Mouse (Mus musculus) liver, embryonic 15.5 days (tissue): ENCODE data around the gene Naaladl2. TPM values are rescaled to one million over a fixed set of nuclear protein-coding genes. Genes with fewer than 3 reads are reported as not detected.

Experiments
- ATAC-seq: fragments of 200-750 bp; cut with Nextera tagmentation; 2 replicates; pipeline ENCODE4 v1.8.0; 2017; ENCODE audit warnings: moderate number of reproducible peaks, mild to moderate bottlenecking, moderate library complexity; ENCODE audit not compliant: insufficient read depth
- H3K27ac ChIP-seq: fragments of 300-500 bp; sonication (generic); replicated peaks from 2 replicates; pipeline ENCODE4 v1.5.1; 2015; ENCODE audit warnings: mild to moderate bottlenecking, inconsistent platforms
- H3K27me3 ChIP-seq: fragments of 300-500 bp; sonication (generic); 2 replicates; pipeline ENCODE4 v1.6.1; 2015; ENCODE audit warnings: mild to moderate bottlenecking, inconsistent platforms
- H3K36me3 ChIP-seq: fragments of 300-500 bp; sonication (generic); replicated peaks from 2 replicates; pipeline ENCODE4 v1.6.1; 2015; ENCODE audit warnings: moderate library complexity, mild to moderate bottlenecking, inconsistent platforms
- H3K4me1 ChIP-seq: fragments of 300-500 bp; sonication (generic); replicated peaks from 2 replicates; pipeline ENCODE4 v1.6.1; 2015; ENCODE audit warnings: inconsistent platforms
- H3K4me2 ChIP-seq: fragments of 300-500 bp; sonication (generic); 2 replicates; pipeline ENCODE4 v1.6.1; 2015; ENCODE audit warnings: moderate library complexity, mild to moderate bottlenecking, inconsistent platforms
- H3K4me3 ChIP-seq: fragments of 300-500 bp; sonication (generic); replicated peaks from 2 replicates; pipeline ENCODE4 v1.5.1; 2015; ENCODE audit warnings: mild to moderate bottlenecking, inconsistent platforms
- H3K9ac ChIP-seq: fragments of 300-500 bp; sonication (generic); 2 replicates; pipeline ENCODE4 v1.6.1; 2015; ENCODE audit warnings: moderate library complexity, mild to moderate bottlenecking, inconsistent platforms
- H3K9me3 ChIP-seq: fragments of 300-500 bp; sonication (generic); replicated peaks from 2 replicates; pipeline ENCODE4 v1.6.1; 2016; ENCODE audit warnings: inconsistent platforms
- WGBS: fragments of 180-500 bp; shearing (Covaris S2); methylation state at CpG from one replicate; pipeline ENCODE4 v1.1.7; 2015; ENCODE audit warnings: mixed read lengths; ENCODE audit not compliant: insufficient replicate concordance; 5-methylcytosine and 5-hydroxymethylcytosine counted together
- polyA plus RNA-seq: library from polyadenylated mRNA; unstranded; fragments of >200 nt; fragmentation: Nextera tagmentation; extraction: Ambion mirVana; gene quantifications from 2 replicates; pipeline ENCODE4 v1.2.1, GENCODE M21; 2015

Naaladl2 gene
- polyA plus RNA-seq, 1 experiment from 2014 or later, result 0.22 TPM

GRCm38 (mm10) chr3:24782784-24783461 is 361.1 kb downstream of the Naaladl2 start:
- H3K4me3 ChIP-seq, result peak overlapping the region; percentile 32
- H3K36me3 ChIP-seq, result no peaks in the 10 kb centered on the region
- H3K27me3 ChIP-seq, result no peaks in the 10 kb centered on the region
- peak overlapping the region; percentile 14; the same call in 1 of the 2 replicates for H3K27ac ChIP-seq
- no peaks in the 10 kb centered on the region for H3K4me1 ChIP-seq
- no peaks in the 10 kb centered on the region for H3K9me3 ChIP-seq
- WGBS, result 42% methylated on average over 10 of the region's 10 CpGs
- peak overlapping the region; percentile 43 for H3K4me2 ChIP-seq
- peak; percentile 31 for ATAC-seq
- no peak overlapping the region for H3K9ac ChIP-seq

DNA sequence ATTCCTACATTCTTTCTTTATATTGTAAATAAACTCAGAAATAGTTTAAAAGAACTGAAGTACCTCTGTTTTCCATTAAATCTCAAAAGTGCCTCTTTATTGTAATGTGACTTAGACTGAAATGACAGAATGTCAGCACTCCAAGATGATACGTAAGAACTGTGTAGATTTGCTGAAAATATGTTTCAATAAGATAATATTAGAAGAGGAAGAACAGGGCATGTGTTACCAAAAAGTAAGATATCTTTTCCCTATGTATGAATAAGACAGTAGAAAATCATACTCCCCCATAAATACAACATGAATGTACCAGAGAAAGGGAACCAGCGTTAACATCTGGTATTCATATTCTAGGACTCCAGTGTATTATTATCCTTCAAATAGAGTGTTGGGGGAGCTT is 362.4 kb downstream of the Naaladl2 start:
- 70% methylated on average over 2 of the region's 2 CpGs for WGBS
- Histone ChIP-seq H3K9me3 (no peaks in the 10 kb centered on the region), H3K4me3 (no peak overlapping the region), H3K4me1 (no peaks in the 10 kb centered on the region), H3K27me3 (no peaks in the 10 kb centered on the region), H3K4me2 (no peak overlapping the region), H3K27ac (no peak overlapping the region), H3K36me3 (no peaks in the 10 kb centered on the region), H3K9ac (no peak overlapping the region)
- ATAC-seq, result no peak

GRCm38 (mm10) chr3:24778416-24778815 is 365.6 kb downstream of the Naaladl2 start:
- no peak overlapping the region for H3K4me3 ChIP-seq
- H3K4me2 ChIP-seq, result no peak overlapping the region
- H3K27ac ChIP-seq, result no peak overlapping the region
- H3K4me1 ChIP-seq, result no peaks in the 10 kb centered on the region
- H3K9ac ChIP-seq, result no peak overlapping the region
- H3K9me3 ChIP-seq, result no peaks in the 10 kb centered on the region
- no peaks in the 10 kb centered on the region for H3K27me3 ChIP-seq
- H3K36me3 ChIP-seq, result no peaks in the 10 kb centered on the region
- no peak for ATAC-seq

DNA sequence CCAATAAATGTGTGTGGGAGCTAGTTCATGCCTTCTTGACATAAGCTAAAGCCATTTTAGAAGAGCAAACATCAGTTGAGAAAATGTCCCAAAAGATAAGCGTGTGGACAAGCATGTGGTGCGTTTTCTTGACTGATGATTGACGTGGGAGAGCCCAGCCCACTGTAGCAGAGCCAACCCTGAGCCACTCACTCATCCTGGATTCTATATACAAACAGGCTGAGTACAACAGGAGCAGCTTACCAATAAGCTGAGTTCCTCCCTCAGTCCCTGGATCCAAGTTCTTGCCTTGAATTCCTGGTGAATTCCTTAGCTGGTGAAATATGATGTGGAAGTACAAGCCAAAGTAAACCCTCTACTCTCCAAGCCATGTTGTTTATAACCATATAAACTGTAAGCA is 395.0 kb downstream of the Naaladl2 start:
- ATAC-seq, result no peak
- 59% methylated on average over 3 of the region's 3 CpGs for WGBS
- Histone ChIP-seq H3K27me3 (no peaks in the 10 kb centered on the region), H3K36me3 (no peaks in the 10 kb centered on the region), H3K9me3 (no peaks in the 10 kb centered on the region), H3K9ac (no peak overlapping the region), H3K27ac (no peak overlapping the region), H3K4me2 (no peak overlapping the region), H3K4me3 (no peak overlapping the region), H3K4me1 (no peaks in the 10 kb centered on the region)

DNA sequence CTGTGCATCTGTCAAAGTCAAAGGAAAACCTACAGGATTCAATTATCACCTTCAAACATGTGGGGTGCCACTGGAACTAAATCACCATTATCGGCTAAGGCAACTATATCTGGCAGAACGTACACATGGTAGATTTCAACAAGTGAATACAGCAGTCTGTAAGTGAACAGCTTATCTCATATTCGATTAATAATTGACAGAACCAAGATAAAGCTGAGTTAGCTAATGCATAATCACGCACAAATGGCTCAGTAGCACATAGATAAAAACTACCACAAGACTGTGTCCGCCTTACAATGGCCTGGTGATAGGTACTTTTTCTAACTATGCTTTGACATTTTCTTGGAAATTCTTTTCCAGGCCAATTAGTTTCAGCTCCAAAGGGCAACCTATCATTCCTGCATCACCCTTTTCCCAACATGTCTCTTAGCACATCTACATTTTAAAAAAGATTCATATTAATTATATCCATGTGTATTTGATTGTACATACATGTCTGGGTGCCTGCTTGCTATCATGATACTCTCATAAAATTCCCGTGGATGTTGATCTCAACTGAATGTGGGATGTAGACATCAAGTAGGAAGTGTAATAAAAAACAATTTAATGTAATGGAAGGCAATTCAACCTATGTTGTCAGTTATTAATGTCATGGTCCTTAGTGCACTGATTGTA is 396.7 kb downstream of the Naaladl2 start:
- no peaks in the 10 kb centered on the region for H3K27me3 ChIP-seq
- H3K4me3 ChIP-seq, result no peak overlapping the region
- H3K36me3 ChIP-seq, result no peaks in the 10 kb centered on the region
- no peaks in the 10 kb centered on the region for H3K9me3 ChIP-seq
- H3K4me2 ChIP-seq, result no peak overlapping the region
- ATAC-seq, result no peak
- H3K27ac ChIP-seq, result no peak overlapping the region
- 48% methylated on average over 6 of the region's 6 CpGs for WGBS
- H3K9ac ChIP-seq, result no peak overlapping the region
- H3K4me1 ChIP-seq, result no peaks in the 10 kb centered on the region

- no peak for ATAC-seq
- Histone ChIP-seq H3K27ac (no peak overlapping the region), H3K9me3 (no peaks in the 10 kb centered on the region), H3K4me2 (no peak overlapping the region), H3K4me1 (no peaks in the 10 kb centered on the region), H3K27me3 (no peaks in the 10 kb centered on the region), H3K9ac (no peak overlapping the region), H3K36me3 (no peaks in the 10 kb centered on the region), H3K4me3 (no peak overlapping the region)
- 61% methylated on average over 3 of the region's 3 CpGs for WGBS
Measured at GRCm38 (mm10) chr3:24743946-24744345, 400.1 kb downstream of the Naaladl2 start.

DNA sequence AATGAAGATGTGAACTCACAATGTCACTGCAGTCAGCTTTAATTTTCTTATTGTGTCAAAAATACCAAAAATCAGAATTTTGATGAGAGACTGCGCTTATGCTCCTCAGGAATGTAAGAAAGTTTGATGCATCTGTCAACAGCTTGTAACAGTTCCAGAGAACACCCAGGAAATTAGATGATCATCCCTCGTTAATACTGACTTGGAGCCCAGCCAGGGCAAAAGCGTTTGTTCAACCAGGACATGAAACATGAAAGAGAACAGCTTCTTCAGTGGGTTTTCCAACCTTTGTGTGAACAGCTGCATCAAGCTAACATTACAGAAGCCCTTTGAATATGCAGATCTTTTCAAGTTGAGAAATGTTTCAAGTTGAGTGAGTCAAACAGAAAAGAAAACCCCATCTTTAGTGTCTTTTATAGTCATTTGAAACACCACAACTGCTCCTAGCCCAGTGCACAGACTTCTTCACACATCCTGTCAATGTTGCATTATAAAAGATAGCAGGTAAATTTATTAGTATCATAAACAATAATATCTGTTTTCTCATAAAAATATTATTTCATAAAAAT is 424.8 kb downstream of the Naaladl2 start:
- WGBS, result 46% methylated on average over 3 of the region's 3 CpGs
- Histone ChIP-seq H3K4me2 (no peak overlapping the region), H3K27ac (no peak overlapping the region), H3K36me3 (no peaks in the 10 kb centered on the region), H3K4me1 (no peaks in the 10 kb centered on the region), H3K9ac (no peak overlapping the region), H3K9me3 (no peaks in the 10 kb centered on the region), H3K4me3 (no peak overlapping the region), H3K27me3 (no peaks in the 10 kb centered on the region)
- ATAC-seq, result no peak

GRCm38 (mm10) chr3:24714770-24715169 is 429.3 kb downstream of the Naaladl2 start:
- no peak for ATAC-seq
- 46% methylated on average over 3 of the region's 3 CpGs for WGBS
- H3K27ac ChIP-seq, result no peak overlapping the region
- H3K36me3 ChIP-seq, result no peaks in the 10 kb centered on the region
- H3K4me1 ChIP-seq, result no peaks in the 10 kb centered on the region
- H3K27me3 ChIP-seq, result no peaks in the 10 kb centered on the region
- no peak overlapping the region for H3K9ac ChIP-seq
- no peaks in the 10 kb centered on the region for H3K9me3 ChIP-seq
- no peak overlapping the region for H3K4me3 ChIP-seq
- no peak overlapping the region for H3K4me2 ChIP-seq

DNA sequence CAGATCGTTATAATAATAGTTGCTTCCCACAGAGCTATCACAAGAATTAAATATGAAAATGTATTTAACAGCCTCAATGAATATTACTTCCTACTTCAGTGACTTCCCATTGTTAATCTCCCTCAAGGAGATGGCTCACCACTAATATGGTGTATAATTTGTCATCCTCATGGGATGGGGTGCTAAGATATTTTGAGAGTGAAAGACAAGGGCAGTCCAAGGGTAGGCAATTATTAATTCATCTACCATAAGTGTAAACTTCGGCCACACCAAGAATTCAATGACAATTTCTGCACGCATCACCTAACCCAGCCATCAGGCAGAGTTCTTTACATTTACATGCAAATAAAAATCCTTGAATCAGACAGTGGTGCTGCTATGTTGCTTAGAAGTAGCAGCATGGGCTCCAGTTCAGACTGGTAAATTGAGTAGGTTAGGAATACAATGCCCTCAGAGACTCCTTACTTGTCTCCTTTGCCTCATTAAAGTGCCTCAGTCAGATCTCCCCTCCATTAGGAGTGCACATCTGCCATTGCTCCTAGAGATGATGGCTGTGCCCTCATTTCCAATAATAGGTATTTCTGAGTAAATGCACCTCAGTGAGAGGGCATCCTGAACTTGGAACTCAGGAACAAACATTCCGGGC is 438.2 kb downstream of the Naaladl2 start:
- no peak for ATAC-seq

DNA sequence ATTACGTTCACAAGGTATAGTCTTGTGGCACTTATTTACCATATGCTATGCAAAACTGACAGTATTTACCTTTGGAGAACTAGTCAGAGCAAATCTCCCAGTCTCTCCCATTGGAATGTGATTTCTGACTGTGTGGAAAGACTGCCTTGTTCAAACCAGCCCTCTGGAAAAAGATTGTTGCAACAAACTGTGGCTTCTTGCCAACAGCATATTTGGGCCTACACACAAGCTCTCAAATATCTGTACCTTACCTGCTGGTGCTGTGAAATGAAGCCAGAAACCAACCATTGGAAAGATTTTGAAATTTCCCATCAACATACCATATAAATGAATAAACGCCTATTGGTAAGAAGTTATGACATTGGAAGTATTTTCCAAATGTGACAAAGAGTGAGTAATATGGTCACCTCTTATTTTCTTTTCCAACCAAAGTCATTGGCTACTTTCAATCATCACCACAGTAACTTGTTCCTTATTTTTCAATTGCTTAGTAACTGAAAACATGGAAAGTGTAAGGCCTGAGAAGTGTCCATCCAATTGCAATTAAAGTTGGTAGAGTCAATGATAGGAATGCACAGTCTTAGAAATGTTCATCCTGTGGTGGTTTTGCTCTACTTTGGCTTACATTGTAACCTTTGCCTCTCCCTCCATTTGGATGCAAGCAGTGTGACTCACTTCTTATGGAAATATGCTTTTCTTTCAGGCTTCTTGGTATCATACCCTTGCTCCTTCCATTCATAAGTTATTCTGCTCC is 453.7 kb downstream of the Naaladl2 start:
- 58% methylated on average over 2 of the region's 2 CpGs for WGBS
- no peak overlapping the region for H3K27ac ChIP-seq
- no peak overlapping the region for H3K4me2 ChIP-seq
- H3K4me3 ChIP-seq, result no peak overlapping the region
- no peak for ATAC-seq
- H3K9me3 ChIP-seq, result no peaks in the 10 kb centered on the region
- H3K4me1 ChIP-seq, result no peaks in the 10 kb centered on the region
- H3K9ac ChIP-seq, result no peak overlapping the region
- H3K27me3 ChIP-seq, result no peaks in the 10 kb centered on the region
- H3K36me3 ChIP-seq, result no peaks in the 10 kb centered on the region

More for the DNA sequence above, 438.2 kb downstream of the Naaladl2 start:
- 66% methylated on average over 4 of the region's 4 CpGs for WGBS
- H3K36me3 ChIP-seq, result no peaks in the 10 kb centered on the region
- no peak overlapping the region for H3K4me2 ChIP-seq
- no peak overlapping the region for H3K4me3 ChIP-seq
- H3K9me3 ChIP-seq, result no peaks in the 10 kb centered on the region
- H3K9ac ChIP-seq, result no peak overlapping the region
- H3K27ac ChIP-seq, result no peak overlapping the region
- H3K27me3 ChIP-seq, result no peaks in the 10 kb centered on the region
- no peaks in the 10 kb centered on the region for H3K4me1 ChIP-seq

DNA sequence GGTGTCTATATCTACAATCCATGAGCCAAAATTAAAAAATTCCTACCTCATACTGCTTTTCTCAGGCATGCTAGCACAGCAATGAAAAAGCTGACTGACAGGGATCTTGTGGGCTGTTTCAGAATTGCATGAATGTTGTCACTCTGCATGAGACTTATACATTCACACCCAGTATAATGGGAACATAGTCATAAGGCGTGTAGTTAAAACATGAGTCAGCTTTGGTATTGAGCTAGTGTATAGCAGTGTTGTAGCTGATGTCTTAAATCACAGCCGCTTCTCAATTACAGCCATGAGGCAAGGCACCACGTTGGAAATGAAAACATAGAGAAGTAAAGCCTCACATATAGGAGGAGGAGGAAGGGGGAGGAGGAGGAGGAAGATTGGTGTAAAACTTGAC is 473.6 kb downstream of the Naaladl2 start:
- Histone ChIP-seq H3K36me3 (no peaks in the 10 kb centered on the region), H3K4me2 (no peak overlapping the region), H3K27me3 (no peaks in the 10 kb centered on the region), H3K9me3 (no peaks in the 10 kb centered on the region), H3K4me3 (no peak overlapping the region), H3K27ac (no peak overlapping the region), H3K9ac (no peak overlapping the region), H3K4me1 (no peaks in the 10 kb centered on the region)
- 47% methylated on average over 3 of the region's 3 CpGs for WGBS
- ATAC-seq, result no peak
